Mouse (Mus musculus): ENCODE data around the gene Gm6993. TPM values are rescaled to one million over a fixed set of nuclear protein-coding genes. Genes with fewer than 3 reads are reported as not detected.

Gm6993 gene
- polyA plus RNA-seq, 1 experiment from 2014 or later = not detected

DNA sequence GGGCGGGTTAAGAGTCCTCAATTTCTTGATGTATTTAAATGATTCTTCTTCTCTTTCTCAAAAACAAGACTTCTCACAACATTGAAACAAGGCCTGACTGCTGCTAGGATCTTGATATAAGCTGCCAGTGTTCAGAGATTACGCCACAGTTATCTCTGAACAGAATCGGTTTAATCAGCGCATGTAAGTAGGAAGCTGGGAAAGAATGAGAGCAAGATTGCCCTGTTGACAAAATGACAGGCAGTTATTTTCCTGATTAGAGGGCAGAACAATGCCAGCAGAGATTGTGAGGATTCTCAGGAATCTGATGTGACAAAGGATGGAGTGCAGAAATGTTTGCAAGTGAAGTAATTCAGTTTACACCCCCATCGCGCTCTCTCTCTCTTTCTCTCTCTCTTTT lies 19.0 kb upstream of the Gm6993 start:
- ATAC-seq = no peak
- H3K4me1 ChIP-seq (replicated peaks) = peaks cover 3% of the 10 kb centered on the region; the same call in 1 of the 2 replicates
- 74% methylated on average over 6 of the region's 6 CpGs for WGBS

GRCm38 (mm10) chr12:31222282-31222681 lies 18.3 kb upstream of the Gm6993 start:
- ATAC-seq = no peak
- Histone ChIP-seq H3K27ac (no peak overlapping the region), H3K27me3 (no peaks in the 10 kb centered on the region), H3K4me3 (replicated peaks) (no peak overlapping the region), H3K9ac (replicated peaks) (no peak overlapping the region), H3K4me2 (replicated peaks) (no peak overlapping the region), H3K9me3 (no peaks in the 10 kb centered on the region), H3K4me1 (replicated peaks) (peaks cover 3% of the 10 kb centered on the region; the same call in 1 of the 2 replicates), H3K36me3 (no peaks in the 10 kb centered on the region)
- 22% methylated on average over 2 of the region's 2 CpGs for WGBS

More for the DNA sequence above, 19.0 kb upstream of the Gm6993 start:
- Histone ChIP-seq H3K9ac (replicated peaks) (no peak overlapping the region), H3K9me3 (no peaks in the 10 kb centered on the region), H3K27ac (no peak overlapping the region), H3K36me3 (no peaks in the 10 kb centered on the region), H3K4me2 (replicated peaks) (no peak overlapping the region), H3K27me3 (no peaks in the 10 kb centered on the region), H3K4me3 (replicated peaks) (no peak overlapping the region)

DNA sequence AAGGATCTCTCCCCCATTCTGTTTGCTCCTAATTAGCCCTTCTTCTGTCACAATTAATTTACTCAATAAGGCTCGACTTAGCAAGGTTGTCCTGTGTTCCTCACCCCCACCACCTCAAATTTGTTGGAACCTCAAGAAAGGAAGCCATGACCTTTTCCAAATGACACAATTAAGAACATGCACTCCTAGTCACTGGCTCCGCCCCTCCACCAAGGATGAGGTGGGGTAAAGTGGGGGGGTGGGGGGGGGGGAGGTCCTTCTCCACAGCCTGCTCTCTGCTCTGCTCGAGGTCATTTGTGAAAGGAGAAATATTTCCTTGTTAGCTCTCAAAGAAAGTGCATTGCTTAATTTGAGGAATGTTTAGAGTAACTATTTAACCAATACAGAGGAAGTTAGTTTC lies 17.8 kb upstream of the Gm6993 start:
- Histone ChIP-seq H3K27me3 (no peaks in the 10 kb centered on the region), H3K36me3 (no peaks in the 10 kb centered on the region), H3K9ac (replicated peaks) (no peak overlapping the region), H3K4me2 (replicated peaks) (no peak overlapping the region), H3K4me3 (replicated peaks) (no peak overlapping the region), H3K9me3 (no peaks in the 10 kb centered on the region), H3K27ac (no peak overlapping the region), H3K4me1 (replicated peaks) (peaks cover 3% of the 10 kb centered on the region; the same call in 1 of the 2 replicates)
- no peak for ATAC-seq
- 27% methylated on average over 3 of the region's 3 CpGs for WGBS

DNA sequence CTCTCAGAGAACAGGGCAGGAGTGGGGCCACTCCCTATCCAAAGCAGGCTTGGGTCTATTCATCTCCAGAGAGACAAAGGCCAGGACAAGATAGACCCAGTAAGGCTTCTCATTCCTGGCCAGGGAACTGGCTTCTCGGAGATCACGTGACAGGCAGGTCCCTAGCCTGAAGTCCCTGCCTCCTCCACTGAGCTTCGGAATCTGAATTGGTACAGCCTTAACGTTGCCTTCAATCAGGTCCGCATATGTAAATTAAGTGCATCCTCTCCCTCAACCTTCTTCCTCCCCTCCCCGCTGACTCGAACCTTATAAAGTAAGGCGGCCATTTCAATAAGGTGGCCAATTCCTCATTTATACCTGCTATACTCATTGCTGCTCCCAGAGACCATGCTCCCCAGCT lies 15.1 kb upstream of the Gm6993 start:
- Histone ChIP-seq H3K4me2 (replicated peaks) (no peak overlapping the region), H3K9me3 (no peaks in the 10 kb centered on the region), H3K27me3 (no peaks in the 10 kb centered on the region), H3K27ac (no peak overlapping the region), H3K9ac (replicated peaks) (no peak overlapping the region), H3K4me3 (replicated peaks) (no peak overlapping the region), H3K4me1 (replicated peaks) (peaks cover 3% of the 10 kb centered on the region; the same call in 1 of the 2 replicates), H3K36me3 (no peaks in the 10 kb centered on the region)
- ATAC-seq = no peak
- 35% methylated on average over 8 of the region's 8 CpGs for WGBS

- no peaks in the 10 kb centered on the region for H3K27me3 ChIP-seq
- H3K4me3 ChIP-seq (replicated peaks) = no peak overlapping the region
- no peak overlapping the region for H3K4me2 ChIP-seq (replicated peaks)
- no peaks in the 10 kb centered on the region for H3K36me3 ChIP-seq
- ATAC-seq = no peak
- H3K9me3 ChIP-seq = no peaks in the 10 kb centered on the region
- WGBS = 89% methylated on average over 3 of the region's 3 CpGs
- no peak overlapping the region for H3K9ac ChIP-seq (replicated peaks)
- H3K4me1 ChIP-seq (replicated peaks) = peaks cover 3% of the 10 kb centered on the region; the same call in 1 of the 2 replicates
- H3K27ac ChIP-seq = no peak overlapping the region
Observed at GRCm38 (mm10) chr12:31227167-31227566, 13.4 kb upstream of the Gm6993 start.

GRCm38 (mm10) chr12:31228878-31229277 lies 11.7 kb upstream of the Gm6993 start:
- 53% methylated on average over 7 of the region's 7 CpGs for WGBS
- H3K9me3 ChIP-seq = no peaks in the 10 kb centered on the region
- H3K27ac ChIP-seq = no peak overlapping the region
- no peak overlapping the region for H3K9ac ChIP-seq (replicated peaks)
- no peaks in the 10 kb centered on the region for H3K27me3 ChIP-seq
- no peaks in the 10 kb centered on the region for H3K4me1 ChIP-seq (replicated peaks)
- no peak overlapping the region for H3K4me3 ChIP-seq (replicated peaks)
- H3K36me3 ChIP-seq = no peaks in the 10 kb centered on the region
- H3K4me2 ChIP-seq (replicated peaks) = no peak overlapping the region
- no peak for ATAC-seq

DNA sequence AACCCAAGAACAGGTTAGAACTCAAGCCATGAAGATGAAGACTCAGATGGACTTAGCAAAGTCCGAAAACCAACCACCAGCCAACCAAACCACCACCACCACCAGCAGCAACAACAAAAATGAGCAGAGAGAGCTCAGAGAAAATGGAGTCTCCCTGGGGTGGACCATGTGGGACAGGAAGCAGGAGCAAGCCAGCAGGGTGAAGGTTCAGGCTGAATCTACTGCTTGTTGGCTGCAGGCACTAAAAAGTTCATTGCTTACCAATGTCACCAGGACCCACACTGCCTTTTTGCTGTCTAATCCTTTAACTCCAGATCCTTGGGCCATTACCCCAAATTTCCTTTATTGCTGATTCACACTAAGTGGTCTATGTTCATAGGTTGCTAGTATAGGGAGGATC lies 7.9 kb upstream of the Gm6993 start:
- no peak for ATAC-seq
- Histone ChIP-seq H3K4me2 (replicated peaks) (no peak overlapping the region), H3K36me3 (no peaks in the 10 kb centered on the region), H3K27ac (no peak overlapping the region), H3K4me1 (replicated peaks) (peaks cover 7% of the 10 kb centered on the region; the same call in 1 of the 2 replicates), H3K9me3 (no peaks in the 10 kb centered on the region), H3K9ac (replicated peaks) (no peak overlapping the region), H3K4me3 (replicated peaks) (no peak overlapping the region), H3K27me3 (no peaks in the 10 kb centered on the region)
- WGBS = 85% methylated on average over 1 of the region's 1 CpGs

DNA sequence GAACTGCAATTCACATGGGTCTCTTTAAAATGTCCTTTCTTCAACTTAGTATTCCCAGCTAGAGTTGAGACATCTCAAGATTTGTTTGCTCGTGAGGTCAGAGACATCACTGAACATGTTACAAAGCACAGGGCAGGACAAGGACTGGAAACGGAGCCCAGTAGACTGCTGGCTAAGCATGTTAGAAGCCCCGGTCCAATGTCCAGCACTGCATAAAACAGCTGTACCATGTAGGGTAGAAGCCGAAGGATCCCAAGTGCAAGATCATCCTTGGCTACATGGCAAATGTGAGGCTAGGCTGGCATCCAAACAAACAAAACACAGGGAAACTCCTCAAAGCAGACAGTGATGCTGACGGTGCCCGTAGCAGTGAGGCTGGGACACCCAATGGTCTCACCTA lies 5.6 kb upstream of the Gm6993 start:
- Histone ChIP-seq H3K9ac (replicated peaks) (no peak overlapping the region), H3K27ac (no peak overlapping the region), H3K27me3 (no peaks in the 10 kb centered on the region), H3K4me2 (replicated peaks) (no peak overlapping the region), H3K9me3 (no peaks in the 10 kb centered on the region), H3K4me1 (replicated peaks) (peaks cover 7% of the 10 kb centered on the region; the same call in 1 of the 2 replicates), H3K36me3 (no peaks in the 10 kb centered on the region), H3K4me3 (replicated peaks) (no peak overlapping the region)
- ATAC-seq = no peak
- whole genome bisulfite sequencing = 90% methylated on average over 6 of the region's 6 CpGs

DNA sequence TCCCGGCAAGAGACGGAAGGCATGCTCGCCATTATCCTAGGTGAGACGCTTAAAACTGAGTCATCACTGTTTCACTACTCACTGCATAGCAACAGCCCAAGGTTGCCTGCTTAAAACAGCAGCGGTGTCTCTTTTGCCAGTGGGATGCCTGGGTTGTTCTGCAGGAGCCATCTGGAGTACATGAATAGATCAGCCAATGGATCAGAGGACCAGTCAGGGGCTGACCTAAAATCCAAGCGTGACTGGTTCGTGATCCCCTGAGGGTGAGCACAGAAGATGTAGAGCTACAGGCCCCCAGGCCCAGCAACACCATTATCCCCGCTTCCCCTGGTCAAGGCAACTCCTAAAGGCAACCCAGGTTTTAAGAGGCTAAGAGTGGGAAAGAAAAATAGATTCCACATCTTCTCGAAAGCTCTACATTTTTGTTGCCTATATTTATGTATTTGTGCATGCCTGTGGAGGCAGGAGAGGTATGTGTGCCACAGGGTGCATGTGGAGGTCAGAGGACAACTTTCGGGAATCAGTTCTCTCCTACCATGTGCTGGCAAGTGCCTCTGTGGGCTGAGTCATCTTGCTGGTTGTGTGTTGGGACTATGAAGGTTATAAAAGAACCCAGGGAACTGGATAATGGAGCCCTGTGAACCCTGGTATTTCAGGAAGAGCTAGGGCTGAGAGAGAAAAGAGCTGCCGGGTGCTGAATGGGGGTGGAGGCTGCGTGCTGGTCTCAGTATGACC lies 3.5 kb upstream of the Gm6993 start:
- Histone ChIP-seq H3K27ac (no peak overlapping the region), H3K27me3 (no peaks in the 10 kb centered on the region), H3K4me3 (replicated peaks) (no peak overlapping the region), H3K4me2 (replicated peaks) (no peak overlapping the region), H3K9ac (replicated peaks) (no peak overlapping the region), H3K9me3 (no peaks in the 10 kb centered on the region), H3K4me1 (replicated peaks) (peaks cover 7% of the 10 kb centered on the region; the same call in 1 of the 2 replicates), H3K36me3 (no peaks in the 10 kb centered on the region)
- no peak for ATAC-seq
- WGBS = 62% methylated on average over 12 of the region's 12 CpGs

DNA sequence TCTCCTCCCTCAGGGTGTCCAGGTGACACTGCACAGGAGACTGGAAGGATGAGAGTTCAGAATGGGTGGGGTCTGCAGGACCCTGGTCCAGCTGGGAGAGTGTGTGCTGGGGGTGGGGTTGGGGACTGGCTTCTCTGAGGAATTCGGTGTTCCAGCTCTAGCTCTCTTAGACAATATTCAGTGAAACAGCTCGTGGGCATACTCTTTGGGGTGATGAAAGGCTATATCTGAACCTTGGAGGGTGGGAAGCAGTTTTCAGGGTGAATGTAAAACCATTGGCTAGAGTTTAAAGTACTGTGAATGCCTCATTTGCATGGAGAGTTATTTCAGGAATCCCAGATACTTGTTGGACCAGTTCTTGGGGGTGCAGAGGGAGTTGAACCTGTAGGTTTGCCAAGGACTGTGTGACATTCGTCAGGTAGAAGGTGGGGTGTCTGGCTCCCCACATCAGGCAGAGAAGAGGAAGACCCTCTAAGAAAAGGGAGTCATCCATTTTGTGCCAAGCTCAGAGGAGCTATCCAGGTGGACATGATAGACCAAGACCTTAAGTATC lies 1.5 kb upstream of the Gm6993 start:
- no peak for ATAC-seq
- WGBS = 88% methylated on average over 3 of the region's 3 CpGs
- Histone ChIP-seq H3K9me3 (no peaks in the 10 kb centered on the region), H3K4me2 (replicated peaks) (no peak overlapping the region), H3K4me3 (replicated peaks) (no peak overlapping the region), H3K27me3 (no peaks in the 10 kb centered on the region), H3K27ac (no peak overlapping the region), H3K4me1 (replicated peaks) (peaks cover 7% of the 10 kb centered on the region; the same call in 1 of the 2 replicates), H3K9ac (replicated peaks) (no peak overlapping the region), H3K36me3 (no peaks in the 10 kb centered on the region)

- H3K9ac ChIP-seq (replicated peaks) = no peak overlapping the region
- no peak overlapping the region for H3K4me2 ChIP-seq (replicated peaks)
- H3K9me3 ChIP-seq = no peaks in the 10 kb centered on the region
- H3K36me3 ChIP-seq = no peaks in the 10 kb centered on the region
- H3K4me1 ChIP-seq (replicated peaks) = peaks cover 7% of the 10 kb centered on the region; the same call in 1 of the 2 replicates
- H3K27me3 ChIP-seq = no peaks in the 10 kb centered on the region
- no peak overlapping the region for H3K4me3 ChIP-seq (replicated peaks)
- WGBS = 78% methylated on average over 4 of the region's 4 CpGs
- H3K27ac ChIP-seq = no peak overlapping the region
- ATAC-seq = no peak
Observed at GRCm38 (mm10) chr12:31239798-31240197, 772 bp upstream of the Gm6993 start.

- no peak overlapping the region for H3K4me3 ChIP-seq (replicated peaks)
- no peak overlapping the region for H3K27ac ChIP-seq
- no peaks in the 10 kb centered on the region for H3K27me3 ChIP-seq
- H3K9ac ChIP-seq (replicated peaks) = no peak overlapping the region
- no peaks in the 10 kb centered on the region for H3K36me3 ChIP-seq
- peaks cover 5% of the 10 kb centered on the region; the same call in 1 of the 2 replicates for H3K4me1 ChIP-seq (replicated peaks)
- H3K4me2 ChIP-seq (replicated peaks) = no peak overlapping the region
- no peak for ATAC-seq
- whole genome bisulfite sequencing = 79% methylated on average over 6 of the region's 6 CpGs
- H3K9me3 ChIP-seq = no peaks in the 10 kb centered on the region
Observed at GRCm38 (mm10) chr12:31241595-31242342, 1.2 kb downstream of the Gm6993 start.
